Mouse (Mus musculus): ENCODE results near the gene 2700097O09Rik.
A peak's percentile ranks its signal among the peaks of the same experiment; 100 is the strongest.
"Not testable (repeated sequence)": the region's sequence is repeated elsewhere in the genome, so short reads cannot be mapped to it uniquely, and the experiment has no call there.

The 2700097O09Rik gene

GRCm38 (mm10) chr12:55027088-55027487 is 52.8 kb downstream of the 2700097O09Rik start:
- no peak for DNase-seq

GRCm38 (mm10) chr12:55023284-55023683 is 56.6 kb downstream of the 2700097O09Rik start:
- DNase-seq: no peak

- DNase-seq: no peak
Observed at GRCm38 (mm10) chr12:55019421-55019877, 60.5 kb downstream of the 2700097O09Rik start.

- DNase-seq: no peak
Observed at GRCm38 (mm10) chr12:55017119-55017721, 62.7 kb downstream of the 2700097O09Rik start.

GRCm38 (mm10) chr12:55016339-55017118 is 63.4 kb downstream of the 2700097O09Rik start:
- DNase-seq: no peak

GRCm38 (mm10) chr12:55015428-55015827 is 64.5 kb downstream of the 2700097O09Rik start:
- no peak for DNase-seq

- peak; percentile 39 for DNase-seq
Observed at GRCm38 (mm10) chr12:55013626-55014398, 66.1 kb downstream of the 2700097O09Rik start, which contains the start of gene Baz1a. Gene Baz1a (minus strand): TSS chr12:55014348.

GRCm38 (mm10) chr12:55013031-55013430 is 66.9 kb downstream of the 2700097O09Rik start:
- no peak for DNase-seq

GRCm38 (mm10) chr12:55007361-55008008 is 72.4 kb downstream of the 2700097O09Rik start:
- no peak for DNase-seq

GRCm38 (mm10) chr12:55006071-55006470 is 73.8 kb downstream of the 2700097O09Rik start:
- DNase-seq: no peak

- no peak for DNase-seq
Observed at GRCm38 (mm10) chr12:55004396-55004795, 75.5 kb downstream of the 2700097O09Rik start.

GRCm38 (mm10) chr12:55003843-55004242 is 76.1 kb downstream of the 2700097O09Rik start:
- no peak for DNase-seq

GRCm38 (mm10) chr12:55002532-55002931 is 77.4 kb downstream of the 2700097O09Rik start:
- DNase-seq: not testable (repeated sequence)

- peak; percentile 20 for DNase-seq
Observed at GRCm38 (mm10) chr12:54999016-54999690, 80.8 kb downstream of the 2700097O09Rik start.

GRCm38 (mm10) chr12:54998411-54998810 is 81.5 kb downstream of the 2700097O09Rik start:
- DNase-seq: no peak

GRCm38 (mm10) chr12:54996979-54997474 is 82.9 kb downstream of the 2700097O09Rik start:
- DNase-seq: no peak

- DNase-seq: no peak
Observed at GRCm38 (mm10) chr12:54995965-54996364, 83.9 kb downstream of the 2700097O09Rik start.

All from kidney, adult 9 months (tissue).